Mouse (Mus musculus) hematopoietic stem cell, adult 5-6 weeks (primary cell): ENCODE measurements around the gene Cybrd1. TPM values are rescaled to one million over a fixed set of nuclear protein-coding genes. Genes with fewer than 3 reads are reported as not detected.

Experiments used
- ATAC-seq, 2 experiments: fragments of 125-278 bp in 1 of 2; replicated peaks in 1 of 2; 2 replicates each; pipeline ENCODE4 v1.8.0; 2016 to 2017; ENCODE audit warnings: inconsistent platforms in 2 of 2, mild to moderate bottlenecking in 2 of 2, moderate number of reproducible peaks in 2 of 2, low read depth in 1 of 2, moderate TSS enrichment in 1 of 2; ENCODE audit not compliant: low FRiP score in 2 of 2, poor library complexity in 2 of 2, severe bottlenecking in 2 of 2, insufficient read depth in 1 of 2, low TSS enrichment in 1 of 2
- total RNA-seq: library from RNA; stranded (forward); fragments of 172-1452, 232-1000 nt; gene quantifications from 2 replicates; pipeline ENCODE4 v1.2.3, GENCODE M21; 2017

The Cybrd1 gene
- not detected in 2 replicates for total RNA-seq

DNA sequence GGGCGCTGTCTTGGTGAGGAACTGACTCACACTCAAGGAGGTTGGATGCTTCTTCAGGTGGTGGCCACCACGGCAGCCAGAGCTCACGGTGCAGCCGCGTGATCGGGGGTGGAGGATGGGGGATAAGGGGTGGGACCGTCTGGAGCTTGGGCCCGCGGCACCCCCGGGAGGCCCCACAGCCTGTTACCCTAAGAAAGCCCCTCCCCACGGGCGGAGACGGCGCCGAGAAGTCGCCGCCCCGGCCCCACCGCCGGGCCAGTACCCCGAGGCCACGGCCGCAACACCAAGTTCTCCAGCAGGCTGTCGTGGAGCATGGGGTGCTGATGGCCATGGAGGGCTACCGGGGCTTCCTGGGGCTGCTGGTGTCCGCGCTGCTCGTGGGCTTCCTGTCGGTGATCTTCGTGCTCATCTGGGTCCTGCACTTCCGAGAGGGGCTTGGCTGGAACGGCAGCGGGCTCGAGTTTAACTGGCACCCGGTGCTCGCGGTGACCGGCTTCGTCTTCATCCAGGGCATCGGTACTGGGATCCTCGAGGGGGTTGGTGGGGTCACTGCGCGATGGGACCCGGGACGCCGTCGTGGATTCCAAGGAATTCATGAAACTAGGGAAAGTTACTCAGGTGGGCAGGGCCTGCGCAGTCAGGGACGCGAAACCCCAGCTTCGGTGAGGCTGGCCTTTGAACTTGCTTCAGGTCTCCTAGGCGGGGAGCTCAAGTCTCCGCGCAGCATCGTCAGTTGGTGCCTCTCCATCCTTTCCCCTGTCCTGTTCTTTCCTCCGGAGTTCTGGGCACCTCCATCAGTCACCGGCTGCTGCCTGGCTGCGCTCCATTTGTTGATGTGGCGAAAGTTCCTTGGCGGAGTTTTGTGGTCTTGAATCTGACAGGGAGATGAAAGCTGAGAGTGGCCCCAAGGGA lies at the start of gene Cybrd1:
Gene Cybrd1 (plus strand): TSS at position 127 of the 912 bp plus-strand sequence.
- peak; percentile 44 to 51; a peak in 3 of 4 replicates for ATAC-seq

GRCm38 (mm10) chr2:71071601-71072000 lies 46.1 kb upstream of the Cybrd1 start:
- ATAC-seq: no peak

DNA sequence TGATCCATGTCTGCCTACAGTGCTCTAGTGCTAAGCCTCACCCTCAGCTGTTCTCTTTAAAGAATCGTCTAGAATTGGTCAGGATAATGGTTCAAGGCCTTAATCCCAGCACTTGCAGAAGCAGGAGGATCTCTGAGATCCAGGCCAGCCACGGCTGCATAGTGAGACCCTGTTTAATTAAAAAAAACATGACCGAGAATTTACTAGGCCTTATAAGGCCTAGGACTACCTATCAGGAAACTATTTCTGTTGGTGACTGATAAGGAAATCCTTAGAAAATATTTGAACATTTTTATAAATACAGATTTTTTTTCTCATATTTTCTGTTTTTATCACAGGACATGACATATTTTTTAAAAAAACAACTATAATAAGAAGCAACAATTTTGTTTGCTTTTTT lies 44.4 kb upstream of the Cybrd1 start:
- ATAC-seq: no peak

DNA sequence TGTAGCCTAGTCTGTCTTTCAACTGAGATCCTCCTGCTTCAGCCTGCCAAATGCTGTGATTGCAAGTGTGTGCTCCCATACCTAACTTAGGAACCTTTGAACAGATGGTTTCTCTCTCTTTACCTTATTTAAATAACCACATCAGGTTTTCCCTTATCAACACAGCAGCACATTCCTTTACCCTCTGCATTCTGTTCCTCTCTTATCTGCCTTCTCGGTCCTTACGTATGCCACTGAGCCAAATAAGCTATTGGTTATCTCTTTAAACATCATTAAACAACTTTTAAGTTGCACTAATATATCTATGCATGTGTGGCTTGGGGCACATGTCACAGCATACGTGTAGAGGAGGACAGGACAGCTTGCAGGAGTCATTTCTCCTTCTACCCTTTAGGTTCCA lies 43.9 kb upstream of the Cybrd1 start:
- no peak for ATAC-seq

- ATAC-seq: no peak
Measured at GRCm38 (mm10) chr2:71082416-71082815, 35.3 kb upstream of the Cybrd1 start.

DNA sequence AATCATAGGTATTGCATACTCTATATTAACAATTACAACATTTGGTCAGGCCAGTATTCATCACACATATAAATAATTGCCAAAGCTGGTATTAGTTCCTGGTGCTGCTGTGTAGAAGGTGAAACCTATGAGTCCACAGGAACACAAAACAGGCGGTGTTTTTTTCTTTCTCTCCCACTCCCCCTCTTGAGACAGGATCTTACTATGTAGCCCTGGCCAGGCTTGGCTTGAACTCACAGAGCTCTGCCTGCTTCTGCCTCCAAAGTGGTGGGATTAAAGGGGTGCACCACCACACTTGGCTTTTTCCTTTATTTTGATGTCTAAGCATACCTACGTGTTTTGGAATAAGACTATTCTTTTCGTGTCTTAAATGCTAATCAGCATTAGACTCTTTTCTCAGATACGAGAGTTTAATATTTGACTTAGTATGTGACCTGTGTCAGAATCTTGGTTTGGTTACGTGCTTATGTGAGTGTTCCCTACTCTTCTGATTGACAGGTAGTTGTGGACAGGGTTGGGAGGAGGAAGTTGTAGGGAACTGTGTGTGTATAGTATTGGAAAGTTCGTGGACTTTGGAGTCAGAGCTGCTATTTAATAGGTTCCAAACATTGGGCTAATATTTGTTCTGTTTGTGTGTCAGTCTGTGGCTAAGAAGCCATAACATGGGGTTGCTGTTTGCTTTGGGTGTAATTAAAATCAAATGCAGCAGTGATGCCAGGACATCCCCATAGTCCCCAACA lies 34.1 kb upstream of the Cybrd1 start:
- no peak for ATAC-seq

GRCm38 (mm10) chr2:71089766-71090165 lies 28.0 kb upstream of the Cybrd1 start:
- no peak for ATAC-seq

- no peak for ATAC-seq
Measured at GRCm38 (mm10) chr2:71090660-71091445, 26.9 kb upstream of the Cybrd1 start.

DNA sequence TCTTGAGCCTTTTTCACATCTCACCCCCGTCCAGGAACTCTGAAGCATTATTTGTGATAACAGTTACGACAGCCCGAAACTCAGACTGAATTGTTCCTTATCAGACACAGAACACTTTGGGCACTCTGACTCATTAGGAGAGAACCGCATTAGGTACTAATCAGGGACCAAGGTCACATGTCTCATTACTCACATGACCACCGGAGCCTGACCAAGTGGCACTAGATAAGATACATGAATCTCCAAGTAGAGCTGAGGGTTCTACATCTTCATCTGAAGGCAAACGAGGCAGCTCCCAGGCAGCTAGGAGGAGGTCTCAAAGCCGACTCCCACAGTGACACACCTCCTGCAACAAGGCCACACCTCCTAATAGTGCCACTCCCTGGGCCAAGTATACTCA lies 21.6 kb upstream of the Cybrd1 start:
- no peak for ATAC-seq

- ATAC-seq: peak; percentile 43 to 51; a peak in 1 of 4 replicates
Measured at GRCm38 (mm10) chr2:71102621-71103291, 15.0 kb upstream of the Cybrd1 start.

GRCm38 (mm10) chr2:71103292-71103680 lies 14.4 kb upstream of the Cybrd1 start:
- ATAC-seq: peak; percentile 57 to 69; a peak in 2 of 4 replicates

GRCm38 (mm10) chr2:71104696-71105095 lies 13.0 kb upstream of the Cybrd1 start:
- ATAC-seq: no peak

GRCm38 (mm10) chr2:71105469-71106215 lies 12.1 kb upstream of the Cybrd1 start:
- ATAC-seq: no peak

DNA sequence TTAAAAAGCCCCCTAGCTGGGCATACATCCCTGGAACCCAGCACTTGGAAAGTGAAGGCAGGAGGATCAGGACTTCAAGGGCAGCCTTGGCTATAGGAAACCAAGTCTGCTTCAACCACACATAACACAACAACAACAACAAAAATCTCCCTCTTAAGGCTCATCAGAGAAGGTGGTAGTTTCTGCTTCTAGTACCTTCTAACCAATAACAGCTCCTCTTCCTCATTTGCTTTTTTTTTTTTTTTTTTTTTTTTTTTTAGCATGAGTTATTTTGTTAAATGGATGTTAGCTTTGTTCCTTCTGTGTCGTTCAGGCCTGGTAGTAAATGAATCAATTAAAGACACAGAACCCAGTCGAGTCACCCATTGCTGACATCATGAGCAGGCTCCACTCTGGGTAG lies 10.5 kb upstream of the Cybrd1 start:
- no peak for ATAC-seq

DNA sequence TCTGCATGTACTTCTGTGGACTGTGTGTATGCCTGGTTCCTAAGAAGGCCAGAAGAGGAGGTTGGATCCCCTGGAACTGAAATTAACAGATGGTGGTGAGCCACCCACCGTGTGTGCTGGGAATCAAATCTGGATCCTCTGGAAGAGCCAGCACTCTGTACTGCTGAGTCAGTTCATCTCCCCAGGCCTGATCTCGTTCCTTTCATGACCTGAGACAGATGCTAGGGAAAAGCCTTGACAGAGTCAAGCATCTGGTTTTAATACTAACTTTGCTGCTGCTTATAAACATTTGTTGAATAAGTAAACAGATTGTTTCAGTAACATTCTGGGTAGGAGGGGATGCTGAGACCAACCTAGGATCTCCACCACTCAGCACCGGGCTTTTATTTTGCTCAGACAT lies 9.2 kb upstream of the Cybrd1 start:
- ATAC-seq: no peak

- no peak for ATAC-seq
Measured at GRCm38 (mm10) chr2:71113489-71114171, 4.1 kb upstream of the Cybrd1 start.
